Mouse (Mus musculus) embryonic fibroblast, embryonic 13.5 days (primary cell): ENCODE measurements at regions not wholly inside any gene's neighbourhood (a gene's known extent, or its start where the extent isn't known, plus 50 kb on each side); places are given as distances from the start of the nearest gene placed in this dataset.

Source experiments
- CTCF ChIP-seq: IDR thresholded peaks from 2 replicates; pipeline ENCODE4 v1.5.1; 2011; ENCODE audit warnings: mild to moderate bottlenecking, control low read depth, low read length, moderate library complexity, borderline replicate concordance; ENCODE audit not compliant: insufficient read depth
- POLR2A ChIP-seq: IDR thresholded peaks from 2 replicates; pipeline ENCODE4 v1.6.1; 2011; ENCODE audit warnings: low read depth, mild to moderate bottlenecking, control low read depth, low read length, moderate library complexity

DNA sequence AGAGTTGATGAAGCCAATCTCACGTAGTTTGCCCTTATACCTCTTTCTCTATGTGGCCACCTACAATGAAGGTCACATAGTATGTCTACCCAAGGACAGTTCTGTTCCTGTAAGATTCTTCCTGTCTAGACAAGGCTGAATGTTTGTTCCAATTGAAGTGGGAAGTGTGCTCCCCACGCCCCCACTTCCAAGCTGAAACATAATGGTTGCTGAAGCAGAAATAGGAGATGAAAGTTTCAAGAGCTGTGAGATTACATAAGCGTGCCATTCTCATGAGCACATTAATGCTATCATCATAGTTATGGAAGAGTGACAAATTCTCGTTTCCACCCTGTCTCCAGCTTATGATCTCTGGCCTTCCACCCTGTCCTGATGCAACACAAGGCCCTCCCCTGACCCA is 320.8 kb upstream of the Vstm2b start:
- TF ChIP-seq CTCF: no peak
- no peak for TF ChIP-seq POLR2A
